Mouse (Mus musculus) stomach, embryonic 15.5 days (tissue): ENCODE results near the gene AW146154. TPM values are rescaled to one million over a fixed set of nuclear protein-coding genes. Genes with fewer than 3 reads are reported as not detected.

ENCODE experiments used
- polyA plus RNA-seq: library from polyadenylated mRNA; unstranded; fragments of >200 nt; fragmentation: Nextera tagmentation; extraction: Ambion mirVana; gene quantifications from 2 replicates; pipeline ENCODE4 v1.2.1, GENCODE M21; 2015

The AW146154 gene
- polyA plus RNA-seq, 1 experiment from 2014 or later: 10.9 TPM

Other genes with a start within 250 kb of the AW146154 start
- gene AI987944, start 106.5 kb downstream of the AW146154 start, polyA plus RNA-seq: 13.2 and 14.0 TPM in 2 replicates
- gene Vmn2r57, start 51.2 kb downstream of the AW146154 start, polyA plus RNA-seq: 0.14 and 0.22 TPM in 2 replicates
- 0.08 and 0.14 TPM in 2 replicates for gene Gm20449, start 473 bp downstream of the AW146154 start, polyA plus RNA-seq
- gene Gm6871, start 73.8 kb upstream of the AW146154 start, polyA plus RNA-seq: 0.09 TPM in 1 of 2 replicates, not detected in the other
- gene 2610021A01Rik, start 99.3 kb upstream of the AW146154 start, polyA plus RNA-seq: 11.0 and 12.1 TPM in 2 replicates
- gene Zfp788, start 133.3 kb upstream of the AW146154 start, polyA plus RNA-seq: 8.5 and 9.6 TPM in 2 replicates